Mouse (Mus musculus) liver, adult 2 months (tissue): ENCODE data around the gene Lrp10.

Experiments
- CTCF ChIP-seq: fragments of 200-500 bp; IDR thresholded peaks from 2 replicates; pipeline ENCODE4 v1.5.1; 2011; ENCODE audit warnings: low read depth, low read length, control low read depth
- POLR2A ChIP-seq: fragments of 200-500 bp; IDR thresholded peaks from 2 replicates; pipeline ENCODE4 v1.6.1; 2011; ENCODE audit warnings: low read length, control low read depth; ENCODE audit not compliant: insufficient read depth; ENCODE audit errors: extremely low read depth

GRCm38 (mm10) chr14:54425540-54425939, 38.4 kb upstream of the Lrp10 start:
- TF ChIP-seq CTCF (no peak), POLR2A (no peak)
